Mouse (Mus musculus) adrenal gland, postnatal 10 days (tissue): ENCODE data around the gene Nr3c2. TPM values are rescaled to one million over a fixed set of nuclear protein-coding genes. Genes with fewer than 3 reads are reported as not detected.

Source experiments
- DNase-seq: peaks from one replicate; pipeline ENCODE4 v3.0.0; 2021; ENCODE audit warnings: mixed read lengths
- total RNA-seq, 2 experiments: library from RNA; stranded (reverse); gene quantifications; 2 replicates each; pipeline ENCODE4 v1.2.3; 2021

The Nr3c2 gene
- total RNA-seq, 2 experiments from 2014 or later: 6.3 to 7.8 TPM

GRCm38 (mm10) chr8:76971761-76972404 is 72.6 kb downstream of the Nr3c2 start:
- DNase-seq: peak; percentile 3

DNA sequence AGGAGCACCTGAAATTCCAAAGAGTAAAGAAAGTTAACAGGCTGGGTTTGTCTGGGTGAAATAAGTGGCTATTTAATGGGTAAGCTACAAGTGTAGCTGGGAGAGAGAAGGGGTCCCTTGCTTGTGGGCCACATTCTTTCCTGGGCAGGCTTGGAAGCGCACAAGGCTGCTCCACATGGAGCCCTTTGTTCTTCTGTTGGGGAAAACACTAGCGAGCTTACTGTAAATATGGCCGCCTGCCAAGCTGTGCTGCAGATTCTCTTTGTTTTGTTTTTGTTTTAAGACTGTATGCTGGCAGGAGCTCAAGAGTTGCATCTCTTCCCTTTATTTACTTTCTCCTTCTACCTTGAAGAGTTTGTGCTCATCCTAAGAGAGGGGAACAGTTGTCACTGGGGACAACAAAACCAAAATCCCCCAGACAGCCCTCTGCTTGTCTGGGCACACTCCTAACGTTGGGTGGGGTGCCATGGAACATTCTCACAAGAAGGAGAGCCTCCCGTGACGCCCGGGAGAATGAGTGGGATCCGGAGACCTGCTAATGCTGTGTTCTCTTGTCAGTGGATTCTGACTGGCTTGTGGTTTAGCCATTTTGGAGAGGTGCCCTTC is 73.8 kb downstream of the Nr3c2 start:
- DNase-seq: peak; percentile 22

GRCm38 (mm10) chr8:76977907-76978306 is 78.7 kb downstream of the Nr3c2 start:
- DNase-seq: no peak

DNA sequence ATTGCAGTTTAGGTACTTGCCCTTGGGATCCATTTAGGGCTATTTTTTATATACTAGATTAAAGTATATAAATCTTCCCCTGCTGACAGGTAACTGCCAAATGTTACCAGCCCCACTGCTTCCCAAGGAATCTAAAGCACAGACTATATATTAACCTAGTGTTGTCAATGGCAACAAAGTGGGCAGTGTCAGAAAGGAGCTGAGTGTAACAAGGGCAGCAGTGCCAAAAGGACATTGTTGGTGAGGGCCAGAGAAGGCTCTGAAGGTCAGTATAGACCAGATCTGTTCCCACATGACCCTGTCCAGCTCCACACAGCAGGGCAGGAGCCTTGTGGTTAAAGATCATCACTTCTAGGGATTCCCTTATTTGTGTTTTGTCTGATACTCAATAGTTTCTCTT is 84.8 kb downstream of the Nr3c2 start:
- DNase-seq: no peak

GRCm38 (mm10) chr8:76984851-76985250 is 85.6 kb downstream of the Nr3c2 start:
- DNase-seq: no peak

GRCm38 (mm10) chr8:76987876-76988275 is 88.6 kb downstream of the Nr3c2 start:
- no peak for DNase-seq

DNA sequence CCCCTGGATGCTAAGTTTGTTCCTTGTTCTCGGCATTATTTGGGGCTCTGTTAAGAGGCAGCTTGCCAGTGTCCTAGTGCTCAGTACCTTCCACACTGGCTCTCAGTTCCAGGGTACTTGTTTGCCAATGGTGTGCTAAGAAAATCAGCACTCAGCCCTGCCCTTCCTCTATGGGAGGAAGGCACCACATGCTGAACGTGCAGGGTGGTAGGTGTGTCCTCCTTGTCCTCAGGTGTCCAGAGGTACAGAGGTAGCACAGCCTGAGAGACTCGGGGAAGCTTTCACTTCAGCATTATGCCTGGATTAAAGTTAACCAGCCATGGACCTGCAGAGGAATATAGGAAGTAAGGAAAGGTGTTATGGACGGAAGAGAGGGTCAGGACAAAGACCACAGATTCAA is 99.0 kb downstream of the Nr3c2 start:
- DNase-seq: no peak

GRCm38 (mm10) chr8:77009425-77009824 is 110.2 kb downstream of the Nr3c2 start:
- DNase-seq: no peak

DNA sequence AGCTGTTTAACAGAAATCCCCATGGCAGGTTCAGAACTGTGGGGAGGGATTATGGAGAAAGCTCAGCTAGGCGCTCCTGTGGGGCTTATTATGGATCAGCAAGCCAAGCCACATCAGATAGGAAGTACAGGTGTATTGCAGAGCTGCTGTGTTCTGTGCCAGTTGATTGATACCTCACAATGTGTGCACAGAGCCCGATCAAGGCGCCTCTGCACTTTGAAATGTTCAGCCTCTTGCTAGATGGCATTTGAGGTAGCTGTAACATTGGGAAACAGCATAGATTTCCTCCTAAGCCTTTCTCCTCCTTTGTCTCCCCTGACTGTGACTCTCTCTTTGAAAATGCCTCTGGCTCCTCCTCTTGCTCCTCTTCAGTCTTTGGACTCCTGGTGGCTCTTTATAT is 112.7 kb downstream of the Nr3c2 start:
- no peak for DNase-seq

DNA sequence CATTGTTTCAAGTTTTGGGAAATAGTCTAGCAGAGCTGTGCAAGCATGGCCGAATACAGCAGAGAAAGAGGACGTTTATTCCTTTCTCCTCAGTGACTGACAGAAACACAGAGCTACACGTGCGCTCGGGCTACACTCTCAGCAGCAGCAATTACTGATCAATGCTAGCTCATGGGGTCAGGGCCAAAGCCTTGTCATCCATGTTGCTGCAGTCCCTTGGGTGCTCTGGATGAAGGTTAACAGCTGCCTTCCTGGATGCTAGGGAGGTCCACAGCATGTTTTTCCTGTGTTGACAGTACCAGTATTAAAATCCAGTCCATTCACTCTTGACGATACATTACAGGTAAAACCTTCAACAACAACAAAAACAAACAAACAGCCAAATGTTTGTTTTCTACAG is 113.4 kb downstream of the Nr3c2 start:
- no peak for DNase-seq

DNA sequence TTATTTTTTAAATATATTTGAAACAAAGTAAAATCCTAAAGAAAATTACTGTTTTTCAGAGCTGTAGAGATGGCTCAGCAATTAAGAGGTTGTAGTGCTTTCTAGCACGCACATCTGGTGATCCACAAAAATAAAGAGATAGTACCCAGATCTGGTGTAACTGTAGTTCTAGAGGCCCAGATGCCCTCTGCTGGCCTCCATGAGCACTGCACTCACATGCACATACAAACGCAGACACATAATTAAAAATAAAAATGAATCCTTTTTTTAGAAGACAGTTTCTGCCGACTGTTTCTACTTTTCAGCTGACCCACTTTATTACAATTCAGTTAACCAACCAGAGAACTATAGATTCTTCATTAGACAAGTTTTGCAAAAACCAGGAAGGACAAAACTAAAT is 117.5 kb downstream of the Nr3c2 start:
- DNase-seq: no peak

GRCm38 (mm10) chr8:77023837-77024710 is 124.8 kb downstream of the Nr3c2 start:
- DNase-seq: no peak

GRCm38 (mm10) chr8:77031213-77031612 is 132.0 kb downstream of the Nr3c2 start:
- no peak for DNase-seq

DNA sequence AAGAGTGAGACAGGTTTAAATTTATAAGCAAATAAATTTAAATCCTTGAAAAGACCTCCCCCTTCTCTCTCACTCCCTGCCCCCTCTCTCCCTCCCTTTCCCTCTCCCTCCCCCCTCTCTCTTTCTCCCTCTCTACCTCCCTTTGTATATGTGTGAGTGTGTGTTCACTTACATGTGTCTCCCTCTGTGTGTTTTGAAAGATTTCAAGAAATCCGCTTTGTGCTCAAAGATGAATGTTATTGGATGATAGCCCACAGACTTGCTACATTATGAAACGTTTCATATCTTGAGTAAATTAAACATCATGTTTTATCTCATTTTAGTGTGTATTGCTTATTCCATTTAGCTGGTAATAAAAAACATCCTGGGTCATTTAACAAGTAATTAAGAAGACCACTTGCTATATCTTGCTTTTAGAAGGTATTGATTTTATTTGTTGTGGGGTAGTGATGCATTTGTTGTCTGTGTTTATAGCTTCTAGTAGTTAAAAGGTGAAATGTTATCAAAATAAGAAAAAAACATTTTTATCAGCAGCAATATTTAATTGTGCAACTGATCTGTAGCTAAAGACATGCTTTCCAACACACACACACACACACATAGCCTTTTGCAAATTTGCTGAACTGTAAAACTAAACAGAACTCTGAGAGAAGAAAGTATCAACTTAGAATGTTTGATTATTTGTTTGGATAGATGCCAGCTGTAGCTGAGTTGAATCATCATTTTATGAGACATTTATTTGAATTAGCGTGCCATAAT is 134.6 kb downstream of the Nr3c2 start:
- no peak for DNase-seq

DNA sequence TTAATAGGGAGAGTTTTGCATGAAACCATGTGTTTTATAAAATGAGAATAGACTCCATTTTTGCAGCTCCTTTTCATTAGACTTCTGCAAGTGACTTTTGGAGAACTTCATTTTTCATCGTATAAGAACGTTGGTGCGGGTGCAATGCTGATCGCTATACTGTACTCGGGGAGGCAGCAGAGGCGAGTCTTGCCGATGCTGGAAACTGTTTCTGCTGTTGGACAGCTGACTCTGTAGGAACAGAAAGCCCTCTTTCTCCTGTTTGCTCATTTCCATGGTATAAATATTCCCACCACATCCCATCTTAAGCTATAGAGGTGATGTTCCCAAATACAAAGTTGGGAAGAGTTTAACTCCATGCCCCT is 135.2 kb downstream of the Nr3c2 start:
- no peak for DNase-seq

GRCm38 (mm10) chr8:77041214-77041613 is 142.0 kb downstream of the Nr3c2 start:
- DNase-seq: no peak

DNA sequence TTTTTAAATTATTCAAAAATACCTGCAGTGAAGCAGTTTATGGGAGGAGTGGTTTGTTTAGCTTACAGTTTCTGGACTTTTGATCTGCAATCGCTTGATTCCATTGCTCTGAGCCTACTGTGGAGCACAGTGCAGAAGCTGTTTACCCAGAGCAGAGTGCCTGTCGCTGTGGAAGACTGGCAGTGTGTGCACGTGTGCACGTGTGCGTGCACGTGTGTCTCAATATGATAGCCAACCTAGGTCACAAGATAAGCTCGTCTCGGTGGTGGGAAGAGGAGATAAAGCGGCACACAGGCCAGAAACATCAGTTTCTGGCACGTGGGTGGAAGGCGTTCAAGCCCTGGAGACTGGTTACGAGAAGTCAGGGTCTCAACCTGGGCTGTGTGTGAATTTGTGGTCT is 145.6 kb downstream of the Nr3c2 start:
- no peak for DNase-seq

DNA sequence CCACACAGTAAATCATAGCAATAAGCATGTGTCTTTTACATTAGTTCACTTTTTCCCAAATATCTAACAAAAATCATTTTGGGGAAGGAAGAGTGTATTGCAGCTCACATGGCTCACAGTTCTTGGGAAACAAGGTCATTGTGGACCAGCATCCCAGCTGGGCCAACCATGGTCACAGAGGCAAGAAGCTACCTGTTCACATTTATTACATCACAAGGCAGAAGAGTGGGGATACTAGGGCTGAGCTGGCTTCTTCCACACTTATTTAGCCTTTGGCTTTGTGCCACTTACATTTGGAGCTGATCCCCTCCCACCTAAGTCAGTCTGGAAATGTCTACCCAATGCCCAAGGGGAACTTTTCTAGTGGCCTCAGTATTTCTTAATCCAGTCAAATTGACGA is 146.5 kb downstream of the Nr3c2 start:
- DNase-seq: no peak

DNA sequence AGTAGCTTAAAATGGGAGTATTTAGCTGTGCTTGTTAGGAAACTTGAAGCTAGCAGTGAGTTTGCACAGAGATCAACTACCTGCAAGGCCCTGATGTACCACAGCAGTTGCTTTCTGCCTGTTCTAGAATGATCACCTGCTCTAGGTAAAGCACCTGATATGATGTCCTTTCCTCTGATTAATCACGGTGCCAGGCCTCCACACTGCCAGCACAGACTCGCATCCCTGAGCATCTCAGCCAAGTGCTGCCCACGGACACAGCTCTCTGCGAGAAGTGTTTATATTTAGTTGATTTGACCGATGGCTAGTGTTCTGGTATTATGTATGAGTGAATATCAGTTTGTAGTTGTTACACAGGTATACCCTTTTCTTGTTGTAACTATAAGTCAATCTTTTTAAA is 147.0 kb downstream of the Nr3c2 start:
- DNase-seq: no peak

GRCm38 (mm10) chr8:77046731-77047130 is 147.5 kb downstream of the Nr3c2 start:
- no peak for DNase-seq

GRCm38 (mm10) chr8:77051399-77052275 is 152.4 kb downstream of the Nr3c2 start:
- no peak for DNase-seq
